Mouse (Mus musculus) ES-E14 (cell line): ENCODE data around the gene Gpc6.

Experiments used
- HCFC1 ChIP-seq: IDR thresholded peaks from 2 replicates; pipeline ENCODE4 v1.6.1; 2012; ENCODE audit warnings: low read length, inconsistent platforms, borderline replicate concordance; ENCODE audit not compliant: insufficient read depth
- ZNF384 ChIP-seq: IDR thresholded peaks from 2 replicates; pipeline ENCODE4 v1.6.1; 2012; ENCODE audit warnings: low read depth, low read length, inconsistent platforms

DNA sequence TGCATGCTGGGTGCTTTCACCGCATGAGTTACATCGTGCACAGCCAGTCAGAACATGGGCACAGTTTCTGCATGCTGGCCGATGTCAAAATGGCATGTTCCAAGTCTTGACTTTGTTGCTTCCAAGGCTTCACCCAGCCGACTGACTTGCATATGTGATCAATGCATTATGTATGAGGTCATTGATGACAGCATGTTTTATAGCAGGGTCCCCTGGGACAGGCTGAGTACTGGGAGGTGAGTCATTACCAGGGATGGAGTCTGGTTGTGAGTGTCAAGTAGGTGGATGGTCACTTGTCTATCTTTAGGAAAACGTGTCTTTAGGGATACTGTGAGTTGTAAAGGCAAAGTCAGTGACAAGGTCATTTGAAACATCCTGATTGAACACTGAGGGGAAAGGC, 929.4 kb downstream of the Gpc6 start:
- TF ChIP-seq ZNF384 (no peak), HCFC1 (no peak)
